Mouse (Mus musculus): Measurements from ENCODE around the gene Ralgapb.
A peak's percentile ranks its signal among the peaks of the same experiment; 100 is the strongest.

Ralgapb gene

GRCm38 (mm10) chr2:158408997-158409594 lies 552 bp upstream of the Ralgapb start:
- DNase-seq: no peak

GRCm38 (mm10) chr2:158410022-158411014 lies 670 bp downstream of the Ralgapb start:
- DNase-seq: peak; percentile 42 to 64

GRCm38 (mm10) chr2:158413240-158413639 lies 3.6 kb downstream of the Ralgapb start:
- DNase-seq: no peak

GRCm38 (mm10) chr2:158415826-158416225 lies 6.2 kb downstream of the Ralgapb start:
- DNase-seq: no peak

GRCm38 (mm10) chr2:158418663-158419062 lies 9.0 kb downstream of the Ralgapb start:
- DNase-seq: no peak

- DNase-seq: no peak
These were observed 36.2 kb downstream of the Ralgapb start for GRCm38 (mm10) chr2:158445814-158446213.

- no peak for DNase-seq
These were observed 40.2 kb downstream of the Ralgapb start for GRCm38 (mm10) chr2:158449845-158450244.

- DNase-seq: no peak
These were observed 46.8 kb downstream of the Ralgapb start for GRCm38 (mm10) chr2:158456451-158456850.

GRCm38 (mm10) chr2:158457610-158458009 lies 48.0 kb downstream of the Ralgapb start:
- DNase-seq: no peak

GRCm38 (mm10) chr2:158462450-158462849 lies 52.8 kb downstream of the Ralgapb start:
- DNase-seq: no peak

- DNase-seq: no peak
These were observed 64.5 kb downstream of the Ralgapb start for GRCm38 (mm10) chr2:158474159-158474558.

GRCm38 (mm10) chr2:158477640-158478039 lies 68.0 kb downstream of the Ralgapb start:
- DNase-seq: no peak

- no peak for DNase-seq
These were observed 88.8 kb downstream of the Ralgapb start for GRCm38 (mm10) chr2:158498457-158498856.

- DNase-seq: no peak
These were observed 92.5 kb downstream of the Ralgapb start, which contains the start of gene Adig for GRCm38 (mm10) chr2:158501836-158502812. Gene Adig, plus strand, starts transcription at chr2:158502612.

GRCm38 (mm10) chr2:158503226-158503625 lies 93.6 kb downstream of the Ralgapb start:
- no peak for DNase-seq

- no peak for DNase-seq
These were observed 94.0 kb downstream of the Ralgapb start for GRCm38 (mm10) chr2:158503671-158504070.

- no peak for DNase-seq
These were observed 96.8 kb downstream of the Ralgapb start for GRCm38 (mm10) chr2:158506475-158506874.

- no peak for DNase-seq
These were observed 97.4 kb downstream of the Ralgapb start for GRCm38 (mm10) chr2:158507046-158507445.

GRCm38 (mm10) chr2:158510665-158511064 lies 101.0 kb downstream of the Ralgapb start:
- peak in 1 of 2 experiments; percentile 19 for DNase-seq

GRCm38 (mm10) chr2:158512528-158512927 lies 102.9 kb downstream of the Ralgapb start, which contains the start of gene Arhgap40:
Gene Arhgap40, plus strand, starts transcription at chr2:158512796.
- DNase-seq: no peak

- no peak for DNase-seq
These were observed 104.2 kb downstream of the Ralgapb start for GRCm38 (mm10) chr2:158513821-158514336.

- no peak for DNase-seq
These were observed 108.9 kb downstream of the Ralgapb start for GRCm38 (mm10) chr2:158518583-158518982.

All from thymus, postnatal 36 days (tissue).